Mouse (Mus musculus) lung, adult 10 weeks (tissue): Measurements from ENCODE around the gene Gm13084. TPM values are rescaled to one million over a fixed set of nuclear protein-coding genes. Genes with fewer than 3 reads are reported as not detected.

Source experiments
- polyA plus RNA-seq: library from polyadenylated mRNA; stranded (reverse); fragments of 350-450 nt; fragmentation: Illumina TruSeq; extraction: RNeasy Lipid Tissue Mini Kit (QIAGEN cat#74804); gene quantifications from one replicate; pipeline ENCODE4 v1.2.3, GENCODE M21; 2014; ENCODE audit warnings: low read depth, low replicate concordance; ENCODE audit not compliant: insufficient read depth

The Gm13084 gene
- not detected for polyA plus RNA-seq

DNA sequence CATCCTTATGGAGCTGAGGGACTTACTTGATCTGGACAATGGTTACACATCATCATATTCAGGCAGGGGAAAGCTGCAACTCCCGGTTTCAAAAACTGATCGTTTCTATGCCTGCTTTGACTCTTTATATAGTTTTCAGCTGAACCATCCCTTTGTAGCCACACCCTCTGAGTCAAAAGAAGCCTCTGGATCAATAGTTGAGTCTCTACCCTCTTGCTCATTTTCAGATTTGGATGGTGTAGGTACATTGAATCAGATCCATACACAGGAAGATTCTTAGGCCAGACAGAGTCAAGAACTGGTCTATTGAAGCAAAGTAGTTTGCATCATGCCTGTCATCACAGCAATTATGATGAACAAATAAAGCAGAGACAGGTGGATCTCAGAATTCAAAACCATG is at the start of gene Gm13084:
TSS of gene Gm13084 (minus strand) at position 101 of the 400 bp plus-strand sequence.

GRCm38 (mm10) chr4:143846197-143846596 is 30.3 kb upstream of the Gm13084 start, which contains the start of gene Gm13103:
Gm13103 (plus strand) TSS chr4:143846497.

DNA sequence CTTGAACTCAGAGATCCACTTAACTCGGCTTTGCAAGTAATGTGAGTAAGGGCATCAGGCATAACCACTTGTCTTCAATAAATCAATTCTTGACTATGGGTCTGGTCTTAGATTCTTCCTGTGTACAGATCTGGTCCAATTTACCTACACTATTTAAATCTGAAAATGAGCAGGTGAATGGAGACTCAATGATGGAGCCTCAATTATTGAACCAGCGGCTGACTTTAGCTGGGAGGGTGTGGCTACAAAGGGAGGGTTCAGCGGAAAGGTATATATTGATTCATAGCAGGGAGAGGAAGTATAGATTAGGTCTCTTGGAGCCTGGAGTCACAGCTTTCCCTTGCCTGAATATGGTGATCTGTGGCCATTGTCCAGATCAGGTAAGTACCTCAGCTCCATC is 26.8 kb downstream of the Gm13084 start, which contains the start of gene Gm13023:
TSS of gene Gm13023 (plus strand) at position 301 of the 400 bp plus-strand sequence.

Other genes with a start within 250 kb of the Gm13084 start
- not detected for gene Gm13083, start 201.1 kb downstream of the Gm13084 start, polyA plus RNA-seq
- gene Gm13088, start 158.8 kb downstream of the Gm13084 start, polyA plus RNA-seq = not detected
- not detected for gene Gm13089, start 113.4 kb downstream of the Gm13084 start, polyA plus RNA-seq
- not detected for gene Gm13078, start 96.6 kb downstream of the Gm13084 start, polyA plus RNA-seq
- gene Gm13023, start 26.7 kb downstream of the Gm13084 start, polyA plus RNA-seq = not detected
- not detected for gene Gm13103, start 30.4 kb upstream of the Gm13084 start, polyA plus RNA-seq
- not detected for gene Pramef6, start 84.3 kb upstream of the Gm13084 start, polyA plus RNA-seq
- not detected for gene Pramef25, start 134.9 kb upstream of the Gm13084 start, polyA plus RNA-seq
- not detected for gene Gm13101, start 150.9 kb upstream of the Gm13084 start, polyA plus RNA-seq
- gene Pramef17, start 178.3 kb upstream of the Gm13084 start, polyA plus RNA-seq = not detected
- not detected for gene Pramel4, start 243.0 kb upstream of the Gm13084 start, polyA plus RNA-seq